Mouse (Mus musculus) midbrain, embryonic 16.5 days (tissue): Measurements from ENCODE around the gene Sdccag8. TPM values are rescaled to one million over a fixed set of nuclear protein-coding genes. Genes with fewer than 3 reads are reported as not detected.

ENCODE experiments used
- ATAC-seq: fragments of 200-750 bp; cut with Nextera tagmentation; 2 replicates; pipeline ENCODE4 v1.8.0; 2017; ENCODE audit warnings: moderate TSS enrichment
- H3K27ac ChIP-seq: fragments of 300-500 bp; sonication (generic); 2 replicates; pipeline ENCODE4 v1.5.1; 2014; ENCODE audit warnings: mild to moderate bottlenecking, low read length, mixed read lengths
- H3K27me3 ChIP-seq: fragments of 300-500 bp; sonication (generic); 2 replicates; pipeline ENCODE4 v1.6.1; 2014; ENCODE audit warnings: low read depth, low read length, mixed read lengths; ENCODE audit not compliant: control insufficient read depth, insufficient read depth
- H3K36me3 ChIP-seq: fragments of 300-500 bp; sonication (generic); 2 replicates; pipeline ENCODE4 v1.6.1; 2014; ENCODE audit warnings: mild to moderate bottlenecking, low read length, moderate library complexity, mixed read lengths; ENCODE audit not compliant: control insufficient read depth, insufficient read depth
- H3K4me1 ChIP-seq: fragments of 300-500 bp; sonication (generic); 2 replicates; pipeline ENCODE4 v1.6.1; 2014; ENCODE audit warnings: mild to moderate bottlenecking, low read length, mixed read lengths; ENCODE audit not compliant: control insufficient read depth, insufficient read depth
- H3K4me2 ChIP-seq: fragments of 300-500 bp; sonication (generic); 2 replicates; pipeline ENCODE4 v1.6.1; 2014; ENCODE audit warnings: mild to moderate bottlenecking, low read length, mixed read lengths
- H3K4me3 ChIP-seq: fragments of 300-500 bp; sonication (generic); 2 replicates; pipeline ENCODE4 v1.5.1; 2014; ENCODE audit warnings: low read depth, mild to moderate bottlenecking, low read length, moderate library complexity, mixed read lengths
- H3K9ac ChIP-seq: fragments of 300-500 bp; sonication (generic); 2 replicates; pipeline ENCODE4 v1.6.1; 2014; ENCODE audit warnings: low read depth, low read length, mixed read lengths
- H3K9me3 ChIP-seq: fragments of 300-500 bp; sonication (generic); replicated peaks from 2 replicates; pipeline ENCODE4 v1.6.1; 2014; ENCODE audit warnings: mild to moderate bottlenecking, low read length, mixed read lengths; ENCODE audit not compliant: control insufficient read depth, poor library complexity, severe bottlenecking
- WGBS: fragments of 180-500 bp; shearing (Covaris S2); extraction: QIAGEN DNeasy Blood & Tissue Kit; methylation state at CpG from one replicate; pipeline ENCODE4 v1.1.7; 2014; 5-methylcytosine and 5-hydroxymethylcytosine counted together
- polyA plus RNA-seq: library from polyadenylated mRNA; unstranded; fragments of >200 nt; fragmentation: Nextera tagmentation; extraction: Ambion mirVana; gene quantifications from 2 replicates; pipeline ENCODE4 v1.2.1, GENCODE M21; 2015

Sdccag8 gene
- polyA plus RNA-seq, 1 experiment from 2014 or later, result 27.4 TPM

DNA sequence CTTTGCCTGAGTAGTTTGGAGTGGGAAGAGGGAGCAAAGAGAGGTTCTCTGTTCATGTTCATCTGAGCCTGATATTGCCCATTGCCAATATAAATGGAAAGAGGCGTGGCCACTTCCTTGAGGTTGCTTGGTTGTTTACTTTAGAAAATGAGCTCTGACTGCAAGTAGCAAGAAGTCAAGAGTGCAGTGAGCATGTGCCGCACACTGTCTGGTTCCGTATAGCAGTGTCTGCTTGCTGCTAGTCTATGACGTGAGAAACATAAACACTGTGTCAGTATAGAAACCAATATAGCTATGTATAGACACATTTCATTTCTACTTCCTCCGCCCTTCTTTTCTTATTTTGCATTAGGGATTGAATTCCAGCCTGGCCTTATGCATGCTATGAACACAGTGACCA, 111.5 kb downstream of the Sdccag8 start:
- no peaks in the 10 kb centered on the region for H3K27me3 ChIP-seq
- ATAC-seq, result no peak
- no peaks in the 10 kb centered on the region for H3K36me3 ChIP-seq
- H3K4me1 ChIP-seq, result peaks cover 6% of the 10 kb centered on the region; the same call in 1 of the 2 replicates
- H3K9me3 ChIP-seq, result no peaks in the 10 kb centered on the region
- WGBS, result 90% methylated on average over 5 of the region's 5 CpGs
- H3K4me2 ChIP-seq, result no peak overlapping the region
- no peak overlapping the region for H3K27ac ChIP-seq
- H3K4me3 ChIP-seq, result no peak overlapping the region
- no peak overlapping the region for H3K9ac ChIP-seq

DNA sequence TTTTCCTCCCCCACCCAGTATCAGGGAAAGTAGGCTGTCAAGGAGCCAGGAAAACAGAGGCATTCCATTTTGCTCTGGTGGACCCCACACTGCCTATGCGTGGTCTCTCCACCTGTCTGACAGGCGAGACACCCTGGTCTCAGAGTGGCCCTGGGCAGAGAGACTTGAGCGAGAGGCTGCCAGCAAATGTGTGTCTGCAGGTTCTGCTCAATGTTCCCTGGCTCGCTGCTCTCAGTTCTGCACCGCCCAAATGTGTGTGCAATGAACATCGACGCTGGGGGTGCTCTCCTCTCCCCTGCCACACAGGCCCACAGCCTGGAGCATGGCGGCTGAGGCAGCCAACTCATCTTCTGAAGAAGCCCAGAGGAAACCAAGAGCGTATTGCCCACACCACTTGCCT, 112.9 kb downstream of the Sdccag8 start:
- H3K27ac ChIP-seq, result no peak overlapping the region
- no peaks in the 10 kb centered on the region for H3K9me3 ChIP-seq
- H3K4me1 ChIP-seq, result peaks cover 8% of the 10 kb centered on the region; the same call in 1 of the 2 replicates
- no peak overlapping the region for H3K9ac ChIP-seq
- H3K4me3 ChIP-seq, result no peak overlapping the region
- no peaks in the 10 kb centered on the region for H3K36me3 ChIP-seq
- H3K4me2 ChIP-seq, result no peak overlapping the region
- 93% methylated on average over 9 of the region's 9 CpGs for WGBS
- H3K27me3 ChIP-seq, result no peaks in the 10 kb centered on the region
- ATAC-seq, result no peak

DNA sequence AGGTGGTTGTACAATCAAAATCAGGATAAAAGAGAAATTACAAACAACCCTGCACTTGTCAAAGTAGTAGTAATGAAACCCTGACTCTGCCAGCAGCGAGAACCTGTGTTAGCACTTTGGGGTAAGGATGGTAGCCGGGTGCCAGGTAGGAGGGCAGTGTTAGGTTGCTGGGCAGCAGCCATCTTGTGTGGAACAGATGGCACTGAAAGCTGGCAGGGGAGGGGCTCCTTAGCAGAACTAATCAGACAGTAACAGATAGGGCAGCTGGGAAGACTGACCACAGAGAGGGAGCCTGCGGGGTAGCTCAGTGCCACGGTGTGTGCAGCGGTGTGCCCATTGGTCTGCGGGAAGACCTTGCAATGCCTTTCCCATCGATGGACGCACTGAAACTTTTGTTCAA, 115.2 kb downstream of the Sdccag8 start:
- no peaks in the 10 kb centered on the region for H3K27me3 ChIP-seq
- H3K36me3 ChIP-seq, result no peaks in the 10 kb centered on the region
- peak; percentile 78 for ATAC-seq
- H3K4me3 ChIP-seq, result no peak overlapping the region
- H3K4me1 ChIP-seq, result 0 out of 2 replicates have a peak, but pooled peaks cover 4% of the 10 kb centered on the region
- H3K27ac ChIP-seq, result no peak overlapping the region
- H3K9me3 ChIP-seq, result no peaks in the 10 kb centered on the region
- H3K9ac ChIP-seq, result no peak overlapping the region
- H3K4me2 ChIP-seq, result peak overlapping the region; percentile 1; the same call in 1 of the 2 replicates
- 59% methylated on average over 8 of the region's 8 CpGs for WGBS

DNA sequence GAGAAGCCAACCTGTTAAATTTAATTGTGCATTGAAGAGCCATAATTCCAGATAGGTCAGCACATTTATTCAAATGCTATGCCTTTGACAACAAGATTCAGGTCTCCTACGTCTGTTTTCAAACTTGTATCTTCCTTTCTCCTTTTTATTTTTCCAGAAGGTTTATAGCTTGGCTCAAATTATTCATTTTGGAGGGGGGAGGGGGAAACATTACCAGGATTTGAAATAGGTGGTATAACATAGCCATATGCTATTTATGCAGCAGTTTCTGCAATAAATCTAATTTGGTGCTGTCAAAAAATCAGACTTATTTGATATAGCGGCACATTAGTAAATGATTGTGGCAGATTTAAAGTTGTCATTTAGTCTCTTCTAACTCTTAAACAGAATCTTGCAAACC, 116.1 kb downstream of the Sdccag8 start:
- Histone ChIP-seq H3K27ac (no peak overlapping the region; the same call in 1 of the 2 replicates), H3K9me3 (no peaks in the 10 kb centered on the region), H3K4me1 (0 out of 2 replicates have a peak, but pooled peaks cover 4% of the 10 kb centered on the region), H3K9ac (no peak overlapping the region), H3K27me3 (no peaks in the 10 kb centered on the region), H3K36me3 (no peaks in the 10 kb centered on the region), H3K4me3 (no peak overlapping the region), H3K4me2 (no peak overlapping the region)
- ATAC-seq, result no peak
- 84% methylated on average over 2 of the region's 2 CpGs for WGBS

GRCm38 (mm10) chr1:176930981-176931500, 116.6 kb downstream of the Sdccag8 start:
- H3K4me1 ChIP-seq, result 0 out of 2 replicates have a peak, but pooled peaks cover 4% of the 10 kb centered on the region
- no peak overlapping the region for H3K27ac ChIP-seq
- 69% methylated on average over 4 of the region's 4 CpGs for WGBS
- no peaks in the 10 kb centered on the region for H3K36me3 ChIP-seq
- no peaks in the 10 kb centered on the region for H3K27me3 ChIP-seq
- H3K9me3 ChIP-seq, result no peaks in the 10 kb centered on the region
- no peak overlapping the region for H3K4me2 ChIP-seq
- H3K4me3 ChIP-seq, result no peak overlapping the region
- no peak overlapping the region for H3K9ac ChIP-seq
- ATAC-seq, result no peak

GRCm38 (mm10) chr1:176931511-176931910, 117.1 kb downstream of the Sdccag8 start:
- no peak overlapping the region for H3K4me2 ChIP-seq
- H3K9me3 ChIP-seq, result no peaks in the 10 kb centered on the region
- H3K27me3 ChIP-seq, result no peaks in the 10 kb centered on the region
- H3K9ac ChIP-seq, result no peak overlapping the region
- H3K4me3 ChIP-seq, result no peak overlapping the region
- no peak overlapping the region for H3K27ac ChIP-seq
- WGBS, result 78% methylated on average over 10 of the region's 10 CpGs
- ATAC-seq, result no peak
- H3K4me1 ChIP-seq, result 0 out of 2 replicates have a peak, but pooled peaks cover 4% of the 10 kb centered on the region
- no peaks in the 10 kb centered on the region for H3K36me3 ChIP-seq

DNA sequence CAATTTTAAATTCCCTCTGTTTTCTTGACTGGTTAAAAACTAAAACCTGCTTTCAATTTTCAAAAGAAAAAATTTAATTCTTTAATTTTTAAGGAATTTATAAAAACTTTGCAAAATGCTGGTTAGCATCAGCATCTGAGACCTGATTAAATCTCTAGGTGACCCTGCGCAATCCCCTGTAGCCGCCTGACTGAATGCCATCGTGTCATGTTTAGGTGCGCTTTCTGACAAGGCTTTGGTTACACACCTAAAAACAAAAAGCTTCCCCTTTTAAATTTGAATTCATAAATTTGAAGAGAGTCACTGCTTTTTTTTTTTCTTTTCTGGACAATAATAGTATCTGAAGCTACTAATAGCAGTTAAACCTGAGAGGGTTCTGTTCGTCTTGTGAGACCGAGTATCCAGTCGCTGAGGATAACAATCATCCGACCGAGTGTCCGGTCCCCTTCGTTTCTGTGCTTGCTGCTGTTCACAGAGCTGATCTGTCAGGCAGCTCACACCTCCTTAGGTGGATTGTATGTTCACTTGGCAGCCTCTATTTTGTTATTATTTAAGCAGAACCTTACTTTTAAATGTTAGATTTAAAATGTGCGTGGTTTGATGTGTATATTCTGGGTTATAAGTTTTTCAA, 118.0 kb downstream of the Sdccag8 start:
- ATAC-seq, result no peak
- H3K4me3 ChIP-seq, result no peak overlapping the region
- no peak overlapping the region for H3K4me2 ChIP-seq
- no peaks in the 10 kb centered on the region for H3K27me3 ChIP-seq
- 83% methylated on average over 12 of the region's 12 CpGs for WGBS
- H3K36me3 ChIP-seq, result no peaks in the 10 kb centered on the region
- no peak overlapping the region for H3K9ac ChIP-seq
- H3K9me3 ChIP-seq, result no peaks in the 10 kb centered on the region
- 0 out of 2 replicates have a peak, but pooled peaks cover 4% of the 10 kb centered on the region for H3K4me1 ChIP-seq
- no peak overlapping the region for H3K27ac ChIP-seq

GRCm38 (mm10) chr1:176933319-176933718, 118.9 kb downstream of the Sdccag8 start:
- ATAC-seq, result no peak

GRCm38 (mm10) chr1:176934043-176934762, 119.7 kb downstream of the Sdccag8 start:
- H3K4me3 ChIP-seq, result no peak overlapping the region
- H3K27ac ChIP-seq, result no peak overlapping the region; the same call in 1 of the 2 replicates
- no peaks in the 10 kb centered on the region for H3K27me3 ChIP-seq
- no peak overlapping the region for H3K9ac ChIP-seq
- 0 out of 2 replicates have a peak, but pooled peaks cover 4% of the 10 kb centered on the region for H3K4me1 ChIP-seq
- ATAC-seq, result no peak
- WGBS, result 63% methylated on average over 13 of the region's 13 CpGs
- no peaks in the 10 kb centered on the region for H3K9me3 ChIP-seq
- no peak overlapping the region for H3K4me2 ChIP-seq
- no peaks in the 10 kb centered on the region for H3K36me3 ChIP-seq

More at GRCm38 (mm10) chr1:176933319-176933718, 118.9 kb downstream of the Sdccag8 start:
- H3K4me1 ChIP-seq, result 0 out of 2 replicates have a peak, but pooled peaks cover 4% of the 10 kb centered on the region
- H3K4me3 ChIP-seq, result no peak overlapping the region
- no peak overlapping the region for H3K27ac ChIP-seq
- no peaks in the 10 kb centered on the region for H3K36me3 ChIP-seq
- H3K27me3 ChIP-seq, result no peaks in the 10 kb centered on the region
- 68% methylated on average over 7 of the region's 7 CpGs for WGBS
- H3K9me3 ChIP-seq, result no peaks in the 10 kb centered on the region
- no peak overlapping the region for H3K4me2 ChIP-seq
- H3K9ac ChIP-seq, result no peak overlapping the region
